Mouse (Mus musculus) brain, embryonic 14.5 days (tissue): Measurements from ENCODE around the gene Paqr3.

ENCODE experiments used
- CTCF ChIP-seq: fragments of 200-500 bp; IDR thresholded peaks from 2 replicates; pipeline ENCODE4 v1.5.1; 2012; ENCODE audit warnings: inconsistent platforms, mild to moderate bottlenecking, moderate library complexity, borderline replicate concordance; ENCODE audit not compliant: insufficient read depth, insufficient read length; ENCODE audit errors: extremely low read depth
- POLR2A ChIP-seq: fragments of 200-500 bp; IDR thresholded peaks from 2 replicates; pipeline ENCODE4 v1.6.1; 2012; ENCODE audit warnings: mild to moderate bottlenecking, inconsistent platforms, borderline replicate concordance; ENCODE audit not compliant: poor library complexity, insufficient read depth, insufficient read length, severe bottlenecking; ENCODE audit errors: extremely low read depth

DNA sequence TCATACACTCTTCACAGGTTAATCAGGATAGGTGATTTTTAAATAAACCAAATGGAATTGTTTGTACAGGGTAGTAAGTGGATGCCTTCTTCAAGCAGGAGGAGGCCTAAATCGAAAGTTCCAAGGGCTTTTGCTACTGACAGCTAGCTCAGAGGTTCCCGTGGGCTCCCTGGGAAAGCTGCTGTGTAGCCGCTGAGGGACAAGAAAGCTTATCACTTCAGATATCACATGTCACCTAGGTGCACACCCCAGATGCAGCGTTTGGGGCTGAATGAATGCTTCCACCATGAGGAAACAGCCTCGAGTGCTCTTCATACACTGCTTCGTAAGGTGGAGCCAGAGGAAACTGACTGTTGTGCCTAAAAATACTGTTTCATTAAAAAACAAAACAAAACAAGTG lies 23.2 kb downstream of the Paqr3 start:
- no peak for TF ChIP-seq POLR2A
- TF ChIP-seq CTCF: no peak
